In the genomic region with DNA sequence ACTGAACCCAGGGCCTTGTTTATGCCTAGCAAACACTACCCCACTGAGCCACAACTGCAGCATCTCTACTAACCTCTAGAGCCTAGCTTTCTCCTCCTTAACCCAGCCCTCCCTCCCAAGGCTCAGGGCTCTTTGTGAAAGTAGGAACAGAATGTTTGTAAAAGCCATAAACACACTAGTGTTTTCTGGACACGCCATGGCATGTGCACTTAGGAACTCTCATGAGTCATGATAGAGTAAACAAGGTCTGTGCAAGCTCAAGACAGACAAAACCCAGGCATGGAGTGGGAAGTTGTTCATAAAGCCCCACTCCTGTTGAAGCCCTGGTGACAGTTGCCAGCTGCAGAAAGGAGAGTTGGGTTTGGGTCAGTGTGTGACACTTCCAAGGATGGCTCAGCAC, we compare ENCODE assay signal across 23 mouse cellular contexts.
DNase-seq lines count a peak whose midpoint lies in the region; ATAC-seq and TF ChIP-seq lines count a peak whose summit lies in the region.
"Had no signal": no experiment of that assay in that cellular context is flagged by ENCODE, and none has a peak within 500 bp of the region (broad histone marks: within the 10 kb centered on the region; RNA-seq: fewer than 3 reads in every experiment).

No protein-coding gene starts in this region.

- H3K36me3 ChIP-seq in lung, embryonic 14.5 days (ENCODE audit: insufficient read depth): no peaks in the 10 kb centered on the region
- H3K36me3 ChIP-seq in intestine, embryonic 16.5 days (ENCODE audit: control insufficient read depth, insufficient read depth, low read length): no peaks in the 10 kb centered on the region
- H3K36me3 ChIP-seq: embryonic facial prominence, embryonic 12.5 days; forebrain, embryonic 12.5 days; heart, embryonic 12.5 days; limb, embryonic 12.5 days; neural tube, embryonic 13.5 days had no signal

- H3K4me3 ChIP-seq in lung, embryonic 14.5 days (ENCODE audit: low read depth, low read length): no peak overlapping the region
- H3K4me3 ChIP-seq in lung, adult 2 months (replicated peaks; ENCODE audit: extremely low read depth, low read depth, low read length): no peak overlapping the region
- H3K4me3 ChIP-seq in intestine, embryonic 16.5 days (ENCODE audit: low read length): no peak overlapping the region
- H3K4me3 ChIP-seq: embryonic facial prominence, embryonic 12.5 days; erythroblast, embryonic 14.5 days; forebrain, embryonic 12.5 days; heart, embryonic 12.5 days; limb, embryonic 12.5 days; neural tube, embryonic 13.5 days had no signal

- H3K27me3 ChIP-seq in lung, embryonic 14.5 days (ENCODE audit: insufficient read depth, low read length): no peaks in the 10 kb centered on the region
- no peaks in the 10 kb centered on the region for H3K27me3 ChIP-seq in intestine, embryonic 16.5 days (replicated peaks; ENCODE audit: control insufficient read depth, insufficient read depth, low read length)
- H3K27me3 ChIP-seq: embryonic facial prominence, embryonic 12.5 days; forebrain, embryonic 12.5 days; heart, embryonic 12.5 days; limb, embryonic 12.5 days; neural tube, embryonic 13.5 days had no signal

- no peaks in the 10 kb centered on the region for H3K4me1 ChIP-seq in lung, embryonic 14.5 days (ENCODE audit: insufficient read depth)
- no peaks in the 10 kb centered on the region for H3K4me1 ChIP-seq in lung, adult 2 months (ENCODE audit: control insufficient read depth, insufficient read depth, low read length)
- no peaks in the 10 kb centered on the region for H3K4me1 ChIP-seq in intestine, embryonic 16.5 days (ENCODE audit: control insufficient read depth, insufficient read depth, low read length)
- H3K4me1 ChIP-seq: embryonic facial prominence, embryonic 12.5 days; forebrain, embryonic 12.5 days; heart, embryonic 12.5 days; limb, embryonic 12.5 days; neural tube, embryonic 13.5 days had no signal

- H3K4me2 ChIP-seq in lung, embryonic 14.5 days: no peak overlapping the region
- H3K4me2 ChIP-seq in intestine, embryonic 16.5 days (ENCODE audit: low read depth, low read length): no peak overlapping the region
- H3K4me2 ChIP-seq: embryonic facial prominence, embryonic 12.5 days; forebrain, embryonic 12.5 days; heart, embryonic 12.5 days; limb, embryonic 12.5 days; liver, embryonic 11.5 days; neural tube, embryonic 13.5 days had no signal

- no peak for TF ChIP-seq CTCF in lung, embryonic 14.5 days (IDR thresholded peaks at IDR 0.05; ENCODE audit: low read depth)
- no peak for TF ChIP-seq CTCF in lung, adult 2 months (IDR thresholded peaks at IDR 0.05; ENCODE audit: insufficient read depth, low read length)

- DNase-seq in lung, embryonic 14.5 days: peak; percentile 5
- no peak for DNase-seq in lung, adult 2 months
- DNase-seq in lung, postnatal 25 days (ENCODE audit: low spot score): peak; percentile 3
- DNase-seq in yolk sac, embryonic 10.5 days (ENCODE audit: low spot score): peak; percentile 2
- DNase-seq in left cerebral cortex, postnatal 14 days (ENCODE audit: low spot score in 2 of 2): no peak
- no peak for DNase-seq in embryo, embryonic 10 days (ENCODE audit: low spot score)
- DNase-seq: cerebellum, adult 11-12 months; cerebellum, postnatal 10 days; gastrocnemius, postnatal 25 days; heart, adult 18-20 months; heart, postnatal 10 days; kidney, adult 2 months; midbrain, embryonic 14.5 days had no signal

- no peak overlapping the region for H3K9ac ChIP-seq in lung, embryonic 14.5 days
- no peak overlapping the region for H3K9ac ChIP-seq in intestine, embryonic 16.5 days (ENCODE audit: low read depth, low read length)
- H3K9ac ChIP-seq: embryonic facial prominence, embryonic 12.5 days; forebrain, embryonic 12.5 days; heart, embryonic 12.5 days; limb, embryonic 12.5 days; neural tube, embryonic 13.5 days had no signal

- no peaks in the 10 kb centered on the region for H3K9me3 ChIP-seq in lung, embryonic 14.5 days (ENCODE audit: low read depth, low read length)
- no peaks in the 10 kb centered on the region for H3K9me3 ChIP-seq in intestine, embryonic 16.5 days (ENCODE audit: control insufficient read depth, low read length)
- H3K9me3 ChIP-seq: embryonic facial prominence, embryonic 12.5 days; forebrain, embryonic 12.5 days; heart, embryonic 12.5 days; limb, embryonic 12.5 days; neural tube, embryonic 13.5 days had no signal

- peak; percentile 31; the same call in 1 of the 2 replicates for ATAC-seq in lung, embryonic 14.5 days (ENCODE audit: insufficient read depth)
- ATAC-seq in intestine, embryonic 16.5 days: peak; percentile 69
- ATAC-seq: hindbrain, postnatal 0 days had no signal

- WGBS in lung, embryonic 14.5 days: 12% methylated on average over 1 of the region's 1 CpGs
- 19% methylated on average over 1 of the region's 1 CpGs for WGBS in lung, adult 2 months
- 27% methylated on average over 1 of the region's 1 CpGs for WGBS in intestine, embryonic 16.5 days

- no peak overlapping the region for H3K27ac ChIP-seq in lung, embryonic 14.5 days (ENCODE audit: low read depth)
- no peak overlapping the region for H3K27ac ChIP-seq in intestine, embryonic 16.5 days (ENCODE audit: low read length)
- H3K27ac ChIP-seq: embryonic facial prominence, embryonic 12.5 days; forebrain, embryonic 12.5 days; hindbrain, postnatal 0 days; kidney, postnatal 0 days; limb, embryonic 12.5 days; neural tube, embryonic 13.5 days had no signal

- TF ChIP-seq POLR2A in lung, adult 2 months (IDR thresholded peaks at IDR 0.05; ENCODE audit: borderline replicate concordance, extremely low read depth, low read depth, low read length): no peak

- intact Hi-C loops in left cerebral cortex, postnatal 14 days (cut with DNase I): no loop called here

Comparison
In these comparisons a context has a peak if more than half of its experiments do, and no peak if none do; other contexts are left out.
1. DNase-seq: peak in lung, embryonic 14.5 days (single experiment), lung, postnatal 25 days (single experiment) and yolk sac, embryonic 10.5 days (single experiment); none in lung, adult 2 months (single experiment), left cerebral cortex, postnatal 14 days (0 of 2) and embryo, embryonic 10 days (single experiment).